Mouse (Mus musculus): Measurements from ENCODE around the gene Tmem87a. TPM values are rescaled to one million over a fixed set of nuclear protein-coding genes. Genes with fewer than 3 reads are reported as not detected.

Tmem87a gene
- polyA plus RNA-seq, 1 experiment = 24.3 TPM

- no peak overlapping the region for H3K4me3 ChIP-seq (ENCODE audit: control insufficient read depth, insufficient read depth, low read length)
- H3K4me1 ChIP-seq (replicated peaks; ENCODE audit: control insufficient read depth, insufficient read depth, low read length) = peaks cover 12% of the 10 kb centered on the region
Observed at GRCm38 (mm10) chr2:120348120-120348519, 55.8 kb downstream of the Tmem87a start.

GRCm38 (mm10) chr2:120341741-120342140 lies 62.2 kb downstream of the Tmem87a start:
- no peak for DNase-seq

More at GRCm38 (mm10) chr2:120348120-120348519, 55.8 kb downstream of the Tmem87a start:
- peak; percentile 21 for DNase-seq
- TF ChIP-seq CTCF (IDR thresholded peaks at IDR 0.05; ENCODE audit: borderline replicate concordance, control insufficient read depth, extremely low read depth, insufficient read depth, low read length, poor library complexity) = no peak
- no peak for TF ChIP-seq POLR2A (IDR thresholded peaks at IDR 0.05; ENCODE audit: control insufficient read depth, extremely low read depth, insufficient read depth, low read length, poor library complexity)
- no peak overlapping the region; the same call in 1 of the 2 replicates for H3K27ac ChIP-seq (ENCODE audit: control insufficient read depth, insufficient read depth, low read length)
- H3K27me3 ChIP-seq (ENCODE audit: control insufficient read depth, insufficient read depth, low read length) = no peaks in the 10 kb centered on the region
- H3K36me3 ChIP-seq (ENCODE audit: control insufficient read depth, insufficient read depth, low read length) = peaks cover 36% of the 10 kb centered on the region
- 6% methylated on average over 9 of the region's 9 CpGs for WGBS

GRCm38 (mm10) chr2:120337886-120338285 lies 66.0 kb downstream of the Tmem87a start:
- 88% methylated on average over 2 of the region's 2 CpGs for WGBS
- Histone ChIP-seq H3K27me3 (ENCODE audit: control insufficient read depth, insufficient read depth, low read length) (no peaks in the 10 kb centered on the region), H3K27ac (ENCODE audit: control insufficient read depth, insufficient read depth, low read length) (no peak overlapping the region), H3K4me1 (replicated peaks; ENCODE audit: control insufficient read depth, insufficient read depth, low read length) (no peaks in the 10 kb centered on the region), H3K4me3 (ENCODE audit: control insufficient read depth, insufficient read depth, low read length) (no peak overlapping the region), H3K36me3 (ENCODE audit: control insufficient read depth, insufficient read depth, low read length) (peaks cover 65% of the 10 kb centered on the region)
- DNase-seq = no peak
- TF ChIP-seq CTCF (IDR thresholded peaks at IDR 0.05; ENCODE audit: borderline replicate concordance, control insufficient read depth, extremely low read depth, insufficient read depth, low read length, poor library complexity) (no peak), POLR2A (IDR thresholded peaks at IDR 0.05; ENCODE audit: control insufficient read depth, extremely low read depth, insufficient read depth, low read length, poor library complexity) (no peak)

More at GRCm38 (mm10) chr2:120341741-120342140, 62.2 kb downstream of the Tmem87a start:
- H3K4me1 ChIP-seq (replicated peaks; ENCODE audit: control insufficient read depth, insufficient read depth, low read length) = no peaks in the 10 kb centered on the region
- no peak overlapping the region for H3K27ac ChIP-seq (ENCODE audit: control insufficient read depth, insufficient read depth, low read length)
- H3K27me3 ChIP-seq (ENCODE audit: control insufficient read depth, insufficient read depth, low read length) = no peaks in the 10 kb centered on the region
- TF ChIP-seq CTCF (IDR thresholded peaks at IDR 0.05; ENCODE audit: borderline replicate concordance, control insufficient read depth, extremely low read depth, insufficient read depth, low read length, poor library complexity) = no peak
- no peak for TF ChIP-seq POLR2A (IDR thresholded peaks at IDR 0.05; ENCODE audit: control insufficient read depth, extremely low read depth, insufficient read depth, low read length, poor library complexity)
- 98% methylated on average over 1 of the region's 1 CpGs for WGBS
- no peak overlapping the region for H3K4me3 ChIP-seq (ENCODE audit: control insufficient read depth, insufficient read depth, low read length)
- peaks cover 72% of the 10 kb centered on the region for H3K36me3 ChIP-seq (ENCODE audit: control insufficient read depth, insufficient read depth, low read length)

GRCm38 (mm10) chr2:120331575-120331974 lies 72.3 kb downstream of the Tmem87a start:
- no peaks in the 10 kb centered on the region for H3K27me3 ChIP-seq (ENCODE audit: control insufficient read depth, insufficient read depth, low read length)

GRCm38 (mm10) chr2:120315077-120315476 lies 88.8 kb downstream of the Tmem87a start:
- no peak overlapping the region for H3K27ac ChIP-seq (ENCODE audit: control insufficient read depth, insufficient read depth, low read length)
- TF ChIP-seq POLR2A (IDR thresholded peaks at IDR 0.05; ENCODE audit: control insufficient read depth, extremely low read depth, insufficient read depth, low read length, poor library complexity) (no peak), CTCF (IDR thresholded peaks at IDR 0.05; ENCODE audit: borderline replicate concordance, control insufficient read depth, extremely low read depth, insufficient read depth, low read length, poor library complexity) (no peak)
- peaks cover 23% of the 10 kb centered on the region for H3K36me3 ChIP-seq (ENCODE audit: control insufficient read depth, insufficient read depth, low read length)
- no peaks in the 10 kb centered on the region for H3K4me1 ChIP-seq (replicated peaks; ENCODE audit: control insufficient read depth, insufficient read depth, low read length)
- no peak overlapping the region for H3K4me3 ChIP-seq (ENCODE audit: control insufficient read depth, insufficient read depth, low read length)
- WGBS = 92% methylated on average over 4 of the region's 4 CpGs
- H3K27me3 ChIP-seq (ENCODE audit: control insufficient read depth, insufficient read depth, low read length) = no peaks in the 10 kb centered on the region
- DNase-seq = no peak

More at GRCm38 (mm10) chr2:120331575-120331974, 72.3 kb downstream of the Tmem87a start:
- no peak overlapping the region for H3K4me3 ChIP-seq (ENCODE audit: control insufficient read depth, insufficient read depth, low read length)
- over 99% methylated on average over 4 of the region's 4 CpGs for WGBS
- H3K27ac ChIP-seq (ENCODE audit: control insufficient read depth, insufficient read depth, low read length) = no peak overlapping the region
- no peak for DNase-seq
- H3K4me1 ChIP-seq (replicated peaks; ENCODE audit: control insufficient read depth, insufficient read depth, low read length) = no peaks in the 10 kb centered on the region
- TF ChIP-seq CTCF (IDR thresholded peaks at IDR 0.05; ENCODE audit: borderline replicate concordance, control insufficient read depth, extremely low read depth, insufficient read depth, low read length, poor library complexity) = no peak
- no peak for TF ChIP-seq POLR2A (IDR thresholded peaks at IDR 0.05; ENCODE audit: control insufficient read depth, extremely low read depth, insufficient read depth, low read length, poor library complexity)
- peaks cover 65% of the 10 kb centered on the region for H3K36me3 ChIP-seq (ENCODE audit: control insufficient read depth, insufficient read depth, low read length)

GRCm38 (mm10) chr2:120314487-120314886 lies 89.4 kb downstream of the Tmem87a start:
- TF ChIP-seq POLR2A (IDR thresholded peaks at IDR 0.05; ENCODE audit: control insufficient read depth, extremely low read depth, insufficient read depth, low read length, poor library complexity) (no peak), CTCF (IDR thresholded peaks at IDR 0.05; ENCODE audit: borderline replicate concordance, control insufficient read depth, extremely low read depth, insufficient read depth, low read length, poor library complexity) (no peak)

GRCm38 (mm10) chr2:120313976-120314375 lies 89.9 kb downstream of the Tmem87a start, which contains the start of gene Pla2g4f:
TSS of gene Pla2g4f (minus strand) at chr2:120314165.
- Histone ChIP-seq H3K36me3 (ENCODE audit: control insufficient read depth, insufficient read depth, low read length) (peaks cover 18% of the 10 kb centered on the region), H3K27ac (ENCODE audit: control insufficient read depth, insufficient read depth, low read length) (no peak within 1 kb of the TSS; the same call in 1 of the 2 replicates), H3K4me1 (replicated peaks; ENCODE audit: control insufficient read depth, insufficient read depth, low read length) (no peaks in the 10 kb centered on the region), H3K4me3 (ENCODE audit: control insufficient read depth, insufficient read depth, low read length) (no peak within 1 kb of the TSS), H3K27me3 (ENCODE audit: control insufficient read depth, insufficient read depth, low read length) (no peaks in the 10 kb centered on the region)
- no peak for TF ChIP-seq POLR2A (IDR thresholded peaks at IDR 0.05; ENCODE audit: control insufficient read depth, extremely low read depth, insufficient read depth, low read length, poor library complexity)
- TF ChIP-seq CTCF (IDR thresholded peaks at IDR 0.05; ENCODE audit: borderline replicate concordance, control insufficient read depth, extremely low read depth, insufficient read depth, low read length, poor library complexity) = no peak
- DNase-seq = no peak
- 82% methylated on average over 3 of the region's 3 CpGs for WGBS

More at GRCm38 (mm10) chr2:120314487-120314886, 89.4 kb downstream of the Tmem87a start:
- no peak for DNase-seq
- H3K27ac ChIP-seq (ENCODE audit: control insufficient read depth, insufficient read depth, low read length) = no peak overlapping the region
- H3K27me3 ChIP-seq (ENCODE audit: control insufficient read depth, insufficient read depth, low read length) = no peaks in the 10 kb centered on the region
- peaks cover 21% of the 10 kb centered on the region for H3K36me3 ChIP-seq (ENCODE audit: control insufficient read depth, insufficient read depth, low read length)
- 92% methylated on average over 4 of the region's 4 CpGs for WGBS
- no peak overlapping the region for H3K4me3 ChIP-seq (ENCODE audit: control insufficient read depth, insufficient read depth, low read length)
- no peaks in the 10 kb centered on the region for H3K4me1 ChIP-seq (replicated peaks; ENCODE audit: control insufficient read depth, insufficient read depth, low read length)
